Mouse (Mus musculus): ENCODE results near the gene Cdkn2a. TPM values are rescaled to one million over a fixed set of nuclear protein-coding genes. Genes with fewer than 3 reads are reported as not detected.

Gene Cdkn2a
- polyA plus RNA-seq (2012; rRNA removed), result 0.17 and 0.40 TPM in 2 replicates

DNA sequence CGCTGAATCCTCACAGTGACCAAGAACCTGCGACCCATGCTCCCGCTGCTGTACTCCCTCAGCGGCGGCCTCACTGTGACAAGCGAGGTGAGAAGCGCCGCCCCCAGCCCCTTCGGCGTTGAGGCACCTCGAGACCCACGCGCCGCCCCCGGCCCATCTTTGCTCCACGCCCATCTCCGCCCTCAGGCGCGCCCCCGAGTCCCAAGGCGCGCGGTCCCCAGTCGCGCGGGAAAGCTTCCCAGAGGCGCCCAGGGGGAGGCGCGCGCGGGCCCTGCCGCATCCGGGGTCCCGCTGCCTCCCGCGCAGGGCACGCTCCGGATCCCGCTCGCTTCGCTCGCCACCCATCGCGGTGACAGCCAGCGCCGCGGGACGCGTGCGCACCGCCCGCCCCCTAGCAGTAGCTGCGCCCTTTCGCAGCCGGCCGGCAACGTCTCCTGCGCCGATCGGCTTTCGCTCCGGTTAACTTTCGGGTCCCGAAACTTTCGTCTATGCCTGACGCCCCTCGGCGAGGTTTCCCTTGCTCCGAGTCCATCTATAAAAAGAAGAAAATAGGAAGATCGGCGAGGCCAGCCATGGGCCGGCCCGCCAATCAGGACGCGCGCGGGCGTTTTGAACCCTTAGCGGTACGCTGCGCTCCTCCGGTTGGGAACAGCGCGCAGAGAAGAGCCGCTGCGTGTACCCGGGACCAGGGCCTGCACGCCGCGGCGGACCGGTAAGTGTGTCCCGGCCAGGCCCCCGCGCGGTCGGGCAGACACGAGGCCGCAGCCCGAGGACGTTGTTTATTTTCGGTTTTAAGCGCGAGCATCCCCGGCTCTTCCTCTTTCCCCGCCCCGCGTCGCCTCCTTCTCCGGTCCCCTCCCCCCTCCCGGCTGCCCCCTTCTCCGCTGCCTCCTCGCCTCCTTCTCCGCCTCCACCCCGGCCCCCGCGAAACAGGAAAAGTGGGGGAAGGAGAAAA is at the start of gene Cdkn2a:
Gene Cdkn2a, minus strand, starts transcription at position 168 of the 955 bp plus-strand sequence.
- Histone ChIP-seq H3K4me3 (ENCODE audit: insufficient read depth, low read length) (peak within 1 kb of the TSS; percentile 41), H3K27ac (ENCODE audit: insufficient read depth, low read length) (no peak within 1 kb of the TSS), H3K4me1 (ENCODE audit: control insufficient read depth, insufficient read depth, low read length) (no peaks in the 10 kb centered on the region)
- no peak for TF ChIP-seq CTCF (IDR thresholded peaks at IDR 0.05; ENCODE audit: extremely low read depth, insufficient read depth, low read length)
- TF ChIP-seq POLR2A (IDR thresholded peaks at IDR 0.05; ENCODE audit: extremely low read depth, insufficient read depth, low read length), result no peak

DNA sequence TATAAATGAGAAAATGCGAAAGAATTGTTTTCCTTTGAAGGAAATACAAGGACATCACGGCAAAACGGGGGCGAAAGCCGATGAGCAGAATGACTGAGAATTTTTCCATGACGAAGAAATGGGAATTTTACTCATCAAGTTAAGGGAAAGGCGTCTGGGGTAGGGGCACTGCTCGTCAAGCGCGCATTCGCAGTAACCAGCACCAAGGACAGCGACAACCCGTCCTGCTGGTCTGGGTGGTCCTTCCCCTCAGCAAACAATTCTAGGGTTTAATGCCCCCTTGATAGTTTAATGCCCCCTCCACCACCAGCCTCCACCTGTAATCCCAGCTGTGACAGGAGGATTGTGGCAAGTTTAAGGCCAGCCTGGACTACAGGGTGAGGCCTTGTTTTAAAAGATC is 19.0 kb upstream of the Cdkn2a start:
- no peaks in the 10 kb centered on the region for H3K4me1 ChIP-seq (ENCODE audit: control insufficient read depth, insufficient read depth, low read length)
- TF ChIP-seq CTCF (IDR thresholded peaks at IDR 0.05; ENCODE audit: extremely low read depth, insufficient read depth, low read length), result no peak
- TF ChIP-seq POLR2A (IDR thresholded peaks at IDR 0.05; ENCODE audit: extremely low read depth, insufficient read depth, low read length), result no peak
- no peak overlapping the region for H3K27ac ChIP-seq (ENCODE audit: insufficient read depth, low read length)
- H3K4me3 ChIP-seq (ENCODE audit: insufficient read depth, low read length), result no peak overlapping the region

GRCm38 (mm10) chr4:89310491-89311254 is 16.2 kb upstream of the Cdkn2a start, which contains the start of gene Cdkn2b:
Cdkn2b (minus strand) TSS chr4:89311039.
- Histone ChIP-seq H3K4me1 (ENCODE audit: control insufficient read depth, insufficient read depth, low read length) (no peaks in the 10 kb centered on the region), H3K4me3 (ENCODE audit: insufficient read depth, low read length) (peak within 1 kb of the TSS; percentile 26), H3K27ac (ENCODE audit: insufficient read depth, low read length) (peak within 1 kb of the TSS; percentile 40; the same call in 1 of the 2 replicates)
- no peak for TF ChIP-seq POLR2A (IDR thresholded peaks at IDR 0.05; ENCODE audit: extremely low read depth, insufficient read depth, low read length)
- 0 out of 2 replicates have a peak, but pooled peaks have one; percentile 18 for TF ChIP-seq CTCF (IDR thresholded peaks at IDR 0.05; ENCODE audit: extremely low read depth, insufficient read depth, low read length)

DNA sequence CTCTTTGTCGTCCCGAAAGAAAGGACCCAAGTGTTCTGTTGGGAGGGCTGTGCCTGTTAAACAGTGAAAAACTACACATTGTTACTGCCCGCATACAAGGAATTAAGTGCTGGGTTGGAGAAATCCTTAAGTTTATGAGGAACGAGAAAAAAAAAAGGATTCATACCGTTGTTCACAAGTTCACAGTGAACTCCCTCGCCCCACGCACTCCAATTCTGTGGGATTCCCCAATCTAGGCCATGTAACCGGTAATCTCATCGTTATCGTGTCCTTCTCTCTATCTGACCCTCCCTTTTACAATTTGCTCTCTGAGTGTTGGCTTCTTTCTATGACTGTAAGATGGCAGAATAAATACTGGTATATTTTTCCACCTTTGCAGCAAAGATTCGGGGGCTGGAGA is 15.5 kb upstream of the Cdkn2a start:
- Histone ChIP-seq H3K4me1 (ENCODE audit: control insufficient read depth, insufficient read depth, low read length) (no peaks in the 10 kb centered on the region), H3K27ac (ENCODE audit: insufficient read depth, low read length) (no peak overlapping the region), H3K4me3 (ENCODE audit: insufficient read depth, low read length) (no peak overlapping the region)
- TF ChIP-seq POLR2A (IDR thresholded peaks at IDR 0.05; ENCODE audit: extremely low read depth, insufficient read depth, low read length) (no peak), CTCF (IDR thresholded peaks at IDR 0.05; ENCODE audit: extremely low read depth, insufficient read depth, low read length) (no peak)

GRCm38 (mm10) chr4:89308001-89308400 is 13.5 kb upstream of the Cdkn2a start:
- no peak overlapping the region for H3K4me3 ChIP-seq (ENCODE audit: insufficient read depth, low read length)
- no peak for TF ChIP-seq CTCF (IDR thresholded peaks at IDR 0.05; ENCODE audit: extremely low read depth, insufficient read depth, low read length)
- TF ChIP-seq POLR2A (IDR thresholded peaks at IDR 0.05; ENCODE audit: extremely low read depth, insufficient read depth, low read length), result no peak
- H3K27ac ChIP-seq (ENCODE audit: insufficient read depth, low read length), result no peak overlapping the region
- no peaks in the 10 kb centered on the region for H3K4me1 ChIP-seq (ENCODE audit: control insufficient read depth, insufficient read depth, low read length)

- no peak for TF ChIP-seq POLR2A (IDR thresholded peaks at IDR 0.05; ENCODE audit: extremely low read depth, insufficient read depth, low read length)
- no peak for TF ChIP-seq CTCF (IDR thresholded peaks at IDR 0.05; ENCODE audit: extremely low read depth, insufficient read depth, low read length)
- no peak overlapping the region for H3K4me3 ChIP-seq (ENCODE audit: insufficient read depth, low read length)
These were observed 12.4 kb upstream of the Cdkn2a start for GRCm38 (mm10) chr4:89306798-89307365.

DNA sequence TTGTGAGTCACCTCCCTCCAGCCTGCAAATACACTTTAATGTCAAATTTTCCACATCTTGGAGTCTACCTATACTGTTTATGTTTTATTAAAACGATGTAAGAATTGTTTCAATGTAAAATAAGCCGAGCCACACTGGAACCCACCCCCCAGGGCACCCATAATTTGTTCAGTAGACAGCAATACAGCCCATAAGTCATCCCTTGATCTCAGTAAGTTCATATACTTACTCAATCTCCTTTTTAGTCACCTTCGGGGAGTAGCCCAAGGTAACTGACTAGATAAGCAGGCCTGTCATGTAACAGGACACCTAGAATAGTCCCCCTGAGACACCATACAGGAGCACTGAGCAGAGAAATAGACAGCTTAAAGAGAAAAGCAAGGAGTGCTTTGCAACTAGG is 11.2 kb upstream of the Cdkn2a start:
- no peak overlapping the region for H3K27ac ChIP-seq (ENCODE audit: insufficient read depth, low read length)
- TF ChIP-seq POLR2A (IDR thresholded peaks at IDR 0.05; ENCODE audit: extremely low read depth, insufficient read depth, low read length), result no peak
- no peak for TF ChIP-seq CTCF (IDR thresholded peaks at IDR 0.05; ENCODE audit: extremely low read depth, insufficient read depth, low read length)

More at GRCm38 (mm10) chr4:89306798-89307365, 12.4 kb upstream of the Cdkn2a start:
- no peak overlapping the region for H3K27ac ChIP-seq (ENCODE audit: insufficient read depth, low read length)
- no peaks in the 10 kb centered on the region for H3K4me1 ChIP-seq (ENCODE audit: control insufficient read depth, insufficient read depth, low read length)

DNA sequence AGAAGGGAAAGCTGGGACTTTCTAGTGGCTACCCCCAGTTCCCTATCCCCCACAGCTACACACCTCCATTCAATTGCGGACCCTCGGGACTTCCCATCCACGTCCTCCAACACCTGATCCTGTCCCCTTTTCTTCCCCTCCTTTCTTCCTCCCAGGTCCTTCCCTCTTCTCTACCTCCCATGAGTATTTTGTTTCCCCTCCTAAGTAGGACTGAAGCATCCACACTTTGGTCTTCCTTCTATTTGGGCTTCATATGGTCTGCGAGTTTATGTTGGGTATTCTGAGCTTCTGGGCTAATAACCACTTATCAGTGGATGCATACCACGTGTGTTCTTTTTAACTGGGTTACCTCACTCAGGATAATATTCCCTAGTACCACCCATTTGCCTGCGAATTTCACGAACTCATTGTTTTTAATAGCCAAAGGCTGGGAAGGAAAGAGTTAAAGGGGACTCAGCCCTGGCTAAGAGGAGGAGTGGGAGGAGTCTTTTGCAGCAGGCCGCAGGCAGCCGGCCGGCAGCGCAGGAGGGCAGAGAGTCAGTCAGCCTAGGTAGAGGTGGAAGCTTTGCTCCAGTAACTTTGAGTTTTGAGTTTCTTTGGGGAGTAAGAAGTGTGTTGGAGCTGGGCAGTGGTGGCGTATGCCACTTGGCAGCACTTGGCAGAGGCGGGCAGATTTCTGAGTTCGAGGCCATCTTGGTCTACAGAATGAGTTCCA is 9.0 kb upstream of the Cdkn2a start:
- no peak overlapping the region for H3K27ac ChIP-seq (ENCODE audit: insufficient read depth, low read length)
- H3K4me3 ChIP-seq (ENCODE audit: insufficient read depth, low read length), result no peak overlapping the region
- TF ChIP-seq POLR2A (IDR thresholded peaks at IDR 0.05; ENCODE audit: extremely low read depth, insufficient read depth, low read length), result no peak
- TF ChIP-seq CTCF (IDR thresholded peaks at IDR 0.05; ENCODE audit: extremely low read depth, insufficient read depth, low read length), result no peak
- H3K4me1 ChIP-seq (ENCODE audit: control insufficient read depth, insufficient read depth, low read length), result no peaks in the 10 kb centered on the region

More for the DNA sequence above, 11.2 kb upstream of the Cdkn2a start:
- H3K4me1 ChIP-seq (ENCODE audit: control insufficient read depth, insufficient read depth, low read length), result no peaks in the 10 kb centered on the region
- no peak overlapping the region for H3K4me3 ChIP-seq (ENCODE audit: insufficient read depth, low read length)
